Mouse (Mus musculus): ENCODE measurements around the gene Trim80.

DNA sequence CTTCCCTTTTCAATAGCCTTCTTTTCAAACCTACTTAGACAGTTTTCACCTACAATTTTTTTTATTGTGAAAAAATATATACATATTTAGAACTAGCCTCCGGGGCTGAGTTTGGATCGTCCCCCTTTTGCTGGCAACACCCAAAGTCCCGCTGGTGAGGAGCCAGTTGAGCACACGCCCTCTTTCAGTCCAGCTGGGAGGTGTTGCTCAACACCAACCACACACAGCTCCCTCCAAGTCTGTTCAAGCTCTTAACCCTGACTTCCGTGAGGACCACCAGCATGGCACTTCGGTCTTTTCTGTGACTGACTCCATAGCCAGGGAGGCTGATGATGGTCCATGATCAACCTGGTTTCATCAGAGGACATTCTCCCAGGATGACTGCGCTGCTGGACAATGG, 42.3 kb upstream of the Trim80 start:
- TF ChIP-seq CTCF (conservative IDR thresholded peaks at IDR 0.05; ENCODE audit: insufficient read depth, insufficient read length, low read depth, low read length), result no peak
- TF ChIP-seq POLR2A (IDR thresholded peaks at IDR 0.05; ENCODE audit: low read depth, low read length), result no peak
